ENCODE assay signal across 8 mouse cellular contexts in the genomic region with DNA sequence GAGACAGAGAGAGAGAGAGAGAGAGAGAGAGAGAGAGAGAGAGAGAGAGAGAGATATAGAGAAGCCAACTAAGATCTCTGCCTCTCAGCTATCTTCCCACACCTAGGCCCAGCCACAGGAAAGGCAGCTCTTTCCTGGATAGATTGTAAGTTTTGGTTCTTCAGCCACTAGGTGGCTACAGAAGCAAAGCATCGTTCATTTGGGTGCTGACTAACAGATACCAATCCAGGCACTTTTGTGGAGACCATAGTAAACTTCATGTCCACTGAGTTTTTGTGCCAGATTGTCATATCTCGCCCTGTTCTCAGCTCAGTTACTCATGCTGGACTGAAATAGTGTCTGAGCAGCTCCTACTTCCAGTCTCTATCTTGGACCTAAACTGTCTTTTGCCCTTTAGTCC. TPM values are rescaled to one million over a fixed set of nuclear protein-coding genes. Genes with fewer than 3 reads are reported as not detected.
DNase-seq lines count a peak whose midpoint lies in the region; ATAC-seq lines count a peak whose summit lies in the region.

No protein-coding gene starts in this region.

- ATAC-seq in frontal cortex, adult (ENCODE audit: low TSS enrichment), result peak; percentile 88
- ATAC-seq in neutrophil, adult 5-6 weeks (ENCODE audit: extremely low read depth, insufficient number of reproducible peaks, low FRiP score, poor library complexity, severe bottlenecking), result 0 out of 2 replicates have a peak, but pooled peaks have one; percentile 33

- DNase-seq in frontal cortex, postnatal 25 days (ENCODE audit: low spot score in 2 of 2), result no peak
- DNase-seq in spleen, postnatal 36 days (ENCODE audit: low spot score in 2 of 2), result peak; percentile 20 to 34
- DNase-seq in spleen, adult 18-20 months, result no peak
- peak; percentile 14 for DNase-seq in embryo, embryonic 11.5 days (ENCODE audit: low read depth, low spot score)
- peak; percentile 75 for DNase-seq in kidney, adult 9 months
- DNase-seq in cerebellum, adult 11-12 months, result no peak

RNA-seq across cellular contexts. Expression of gene Cdip1, which starts 26.8 kb away (rescaled TPM):
- 22.6 and 23.4 TPM in 2 replicates for total RNA-seq in neutrophil, adult 5-6 weeks (2017)

RNA-seq across cellular contexts. Expression of gene Hmox2, which starts 37.1 kb away (rescaled TPM):
- 70.6 and 97.2 TPM in 2 replicates for total RNA-seq in neutrophil, adult 5-6 weeks (2017)

RNA-seq across cellular contexts. Expression of gene Nmral1, which starts 44.1 kb away (rescaled TPM):
- total RNA-seq in neutrophil, adult 5-6 weeks (2017), result 12.0 and 12.3 TPM in 2 replicates

Comparison
In these comparisons a context has a peak if more than half of its experiments do, and no peak if none do; other contexts are left out.
1. DNase-seq: peak in spleen, postnatal 36 days (2 of 2), embryo, embryonic 11.5 days (single experiment) and kidney, adult 9 months (single experiment); none in frontal cortex, postnatal 25 days (0 of 2), spleen, adult 18-20 months (0 of 2) and cerebellum, adult 11-12 months (single experiment).